Mouse (Mus musculus) forebrain, embryonic 12.5 days (tissue): ENCODE measurements around the gene Ubc. TPM values are rescaled to one million over a fixed set of nuclear protein-coding genes. Genes with fewer than 3 reads are reported as not detected.
"Not testable (repeated sequence)": the region's sequence is repeated elsewhere in the genome, so short reads cannot be mapped to it uniquely, and the experiment has no call there.

Experiments used
- ATAC-seq: fragments of 200-750 bp; cut with Nextera tagmentation; 2 replicates; pipeline ENCODE4 v1.8.0; 2017; ENCODE audit warnings: moderate TSS enrichment; ENCODE audit not compliant: low FRiP score
- H3K27ac ChIP-seq: fragments of 300-500 bp; sonication (generic); 2 replicates; pipeline ENCODE4 v1.5.1; 2016; ENCODE audit warnings: mild to moderate bottlenecking
- H3K27me3 ChIP-seq: fragments of 300-500 bp; sonication (generic); 2 replicates; pipeline ENCODE4 v1.6.1; 2016; ENCODE audit warnings: mild to moderate bottlenecking
- H3K36me3 ChIP-seq: fragments of 300-500 bp; sonication (generic); replicated peaks from 2 replicates; pipeline ENCODE4 v1.6.1; 2016; ENCODE audit warnings: mild to moderate bottlenecking
- H3K4me1 ChIP-seq: fragments of 300-500 bp; sonication (generic); 2 replicates; pipeline ENCODE4 v1.6.1; 2016
- H3K4me2 ChIP-seq: fragments of 300-500 bp; sonication (generic); 2 replicates; pipeline ENCODE4 v1.6.1; 2016; ENCODE audit warnings: mild to moderate bottlenecking, moderate library complexity
- H3K4me3 ChIP-seq: fragments of 300-500 bp; sonication (generic); replicated peaks from 2 replicates; pipeline ENCODE4 v1.5.1; 2016; ENCODE audit warnings: mild to moderate bottlenecking
- H3K9ac ChIP-seq: fragments of 300-500 bp; sonication (generic); 2 replicates; pipeline ENCODE4 v1.6.1; 2016; ENCODE audit warnings: mild to moderate bottlenecking
- H3K9me3 ChIP-seq: fragments of 300-500 bp; sonication (generic); 2 replicates; pipeline ENCODE4 v1.6.1; 2016
- WGBS: fragments of 180-500 bp; shearing (Covaris S2); methylation state at CpG from one replicate; pipeline ENCODE4 v1.1.7; 2016; 5-methylcytosine and 5-hydroxymethylcytosine counted together
- polyA plus RNA-seq: library from polyadenylated mRNA; unstranded; fragments of >200 nt; fragmentation: Nextera tagmentation; extraction: Ambion mirVana; gene quantifications from 2 replicates; pipeline ENCODE4 v1.2.1, GENCODE M21; 2016

Ubc gene
- polyA plus RNA-seq, 1 experiment from 2014 or later: 1,114 TPM

GRCm38 (mm10) chr5:125402476-125402875 is 12.5 kb upstream of the Ubc start:
- Histone ChIP-seq H3K27me3 (0 out of 2 replicates have a peak, but pooled peaks cover 3% of the 10 kb centered on the region), H3K4me2 (no peak overlapping the region), H3K27ac (no peak overlapping the region), H3K4me1 (peaks cover 10% of the 10 kb centered on the region), H3K9ac (no peak overlapping the region), H3K4me3 (no peak overlapping the region), H3K36me3 (no peaks in the 10 kb centered on the region), H3K9me3 (no peaks in the 10 kb centered on the region)
- 57% methylated on average over 10 of the region's 10 CpGs for WGBS
- no peak for ATAC-seq

DNA sequence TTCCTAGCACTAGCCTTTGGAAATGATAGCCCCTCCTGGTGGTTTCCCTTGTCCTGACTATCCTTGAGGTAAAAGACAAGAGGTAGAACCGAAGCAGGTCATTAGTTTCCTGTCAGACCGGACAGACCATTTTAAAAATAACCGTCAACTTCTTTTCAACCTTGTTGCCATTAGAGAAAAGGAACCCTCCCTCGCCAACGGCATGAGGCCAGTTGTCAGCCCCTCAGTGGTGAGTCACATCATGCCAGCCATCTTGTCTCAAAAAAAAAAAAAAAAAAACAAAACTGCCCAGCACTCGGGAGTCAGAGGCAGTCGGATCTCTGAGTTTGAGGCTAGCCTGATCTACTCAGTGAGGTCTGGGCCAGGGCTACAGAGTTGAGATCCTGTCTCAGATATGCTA is 10.9 kb upstream of the Ubc start:
- Histone ChIP-seq H3K27ac (no peak overlapping the region), H3K4me1 (no peaks in the 10 kb centered on the region), H3K4me2 (no peak overlapping the region), H3K9ac (no peak overlapping the region), H3K4me3 (no peak overlapping the region), H3K36me3 (no peaks in the 10 kb centered on the region), H3K9me3 (no peaks in the 10 kb centered on the region), H3K27me3 (0 out of 2 replicates have a peak, but pooled peaks cover 3% of the 10 kb centered on the region)
- no peak for ATAC-seq
- 73% methylated on average over 7 of the region's 7 CpGs for WGBS

- 0 out of 2 replicates have a peak, but pooled peaks cover 3% of the 10 kb centered on the region for H3K27me3 ChIP-seq
- H3K4me2 ChIP-seq: peak overlapping the region; percentile 50
- ATAC-seq: no peak
- peak overlapping the region; percentile 38 for H3K9ac ChIP-seq
- WGBS: 55% methylated on average over 3 of the region's 3 CpGs
- H3K9me3 ChIP-seq: no peaks in the 10 kb centered on the region
- peak overlapping the region; percentile 11; the same call in 1 of the 2 replicates for H3K4me3 ChIP-seq
- H3K27ac ChIP-seq: peak overlapping the region; percentile 98
- no peaks in the 10 kb centered on the region for H3K36me3 ChIP-seq
- peaks cover 28% of the 10 kb centered on the region for H3K4me1 ChIP-seq
These were observed 5.0 kb upstream of the Ubc start for GRCm38 (mm10) chr5:125395008-125395407.

GRCm38 (mm10) chr5:125393622-125394603 is 3.9 kb upstream of the Ubc start:
- Histone ChIP-seq H3K27me3 (0 out of 2 replicates have a peak, but pooled peaks cover 1% of the 10 kb centered on the region), H3K4me1 (peaks cover 28% of the 10 kb centered on the region), H3K27ac (peak overlapping the region; percentile 98), H3K4me2 (peak overlapping the region; percentile 50), H3K36me3 (no peaks in the 10 kb centered on the region), H3K9me3 (no peaks in the 10 kb centered on the region), H3K4me3 (peak overlapping the region; percentile 26), H3K9ac (peak overlapping the region; percentile 51)
- ATAC-seq: peak; percentile 78
- WGBS: 5% methylated on average over 23 of the region's 25 CpGs

- Histone ChIP-seq H3K9ac (peak overlapping the region; percentile 51), H3K36me3 (no peaks in the 10 kb centered on the region), H3K27ac (peak overlapping the region; percentile 98), H3K9me3 (no peaks in the 10 kb centered on the region), H3K27me3 (no peaks in the 10 kb centered on the region), H3K4me2 (peak overlapping the region; percentile 50), H3K4me1 (peaks cover 35% of the 10 kb centered on the region), H3K4me3 (peak overlapping the region; percentile 26)
- WGBS: under 1% methylated on average over 19 of the region's 20 CpGs
- ATAC-seq: peak; percentile 90
These were observed 3.1 kb upstream of the Ubc start for GRCm38 (mm10) chr5:125392977-125393621.

GRCm38 (mm10) chr5:125392618-125392976 is 2.6 kb upstream of the Ubc start:
- H3K4me1 ChIP-seq: peaks cover 36% of the 10 kb centered on the region
- H3K27ac ChIP-seq: peak overlapping the region; percentile 98
- peak overlapping the region; percentile 44; the same call in 1 of the 2 replicates for H3K9ac ChIP-seq
- WGBS: 55% methylated on average over 1 of the region's 1 CpGs
- H3K9me3 ChIP-seq: no peaks in the 10 kb centered on the region
- H3K4me2 ChIP-seq: peak overlapping the region; percentile 34
- no peak overlapping the region for H3K4me3 ChIP-seq
- no peak for ATAC-seq
- H3K36me3 ChIP-seq: no peaks in the 10 kb centered on the region
- no peaks in the 10 kb centered on the region for H3K27me3 ChIP-seq

DNA sequence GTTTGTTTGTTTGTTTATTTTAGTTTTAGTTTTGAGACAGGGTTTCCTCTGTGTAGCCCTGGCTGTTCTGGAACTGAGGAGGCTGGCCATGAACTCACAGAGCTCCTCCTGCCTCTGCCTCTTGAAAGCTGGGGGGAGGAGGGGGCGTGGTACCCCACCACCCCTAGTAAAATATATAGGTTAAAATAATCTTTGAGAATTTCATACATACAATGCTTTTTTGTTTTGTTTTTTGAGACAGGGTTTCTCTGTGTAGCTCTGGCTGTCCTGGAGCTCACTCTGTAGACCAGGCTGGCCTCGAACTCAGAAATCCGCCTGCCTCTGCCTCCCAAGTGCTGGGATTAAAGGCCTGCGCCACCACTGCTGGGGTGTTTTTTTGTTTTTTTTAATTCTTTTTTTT is 2.2 kb upstream of the Ubc start:
- not testable (repeated sequence) for H3K9ac ChIP-seq, H3K4me3 ChIP-seq, ATAC-seq, H3K27me3 ChIP-seq, H3K9me3 ChIP-seq, H3K4me2 ChIP-seq, H3K36me3 ChIP-seq
- 90% methylated on average over 4 of the region's 4 CpGs for WGBS
- H3K4me1 ChIP-seq: peaks cover 36% of the 10 kb centered on the region
- H3K27ac ChIP-seq: peak overlapping the region; percentile 98; the same call in 1 of the 2 replicates

GRCm38 (mm10) chr5:125391609-125392008 is 1.6 kb upstream of the Ubc start:
- no peak overlapping the region for H3K9ac ChIP-seq
- H3K4me3 ChIP-seq: no peak overlapping the region
- H3K36me3 ChIP-seq: no peaks in the 10 kb centered on the region; the same call in 1 of the 2 replicates
- no peak for ATAC-seq
- H3K4me1 ChIP-seq: peaks cover 36% of the 10 kb centered on the region
- WGBS: 90% methylated on average over 5 of the region's 5 CpGs
- no peak overlapping the region for H3K4me2 ChIP-seq
- no peaks in the 10 kb centered on the region for H3K27me3 ChIP-seq
- H3K27ac ChIP-seq: no peak overlapping the region
- H3K9me3 ChIP-seq: no peaks in the 10 kb centered on the region

DNA sequence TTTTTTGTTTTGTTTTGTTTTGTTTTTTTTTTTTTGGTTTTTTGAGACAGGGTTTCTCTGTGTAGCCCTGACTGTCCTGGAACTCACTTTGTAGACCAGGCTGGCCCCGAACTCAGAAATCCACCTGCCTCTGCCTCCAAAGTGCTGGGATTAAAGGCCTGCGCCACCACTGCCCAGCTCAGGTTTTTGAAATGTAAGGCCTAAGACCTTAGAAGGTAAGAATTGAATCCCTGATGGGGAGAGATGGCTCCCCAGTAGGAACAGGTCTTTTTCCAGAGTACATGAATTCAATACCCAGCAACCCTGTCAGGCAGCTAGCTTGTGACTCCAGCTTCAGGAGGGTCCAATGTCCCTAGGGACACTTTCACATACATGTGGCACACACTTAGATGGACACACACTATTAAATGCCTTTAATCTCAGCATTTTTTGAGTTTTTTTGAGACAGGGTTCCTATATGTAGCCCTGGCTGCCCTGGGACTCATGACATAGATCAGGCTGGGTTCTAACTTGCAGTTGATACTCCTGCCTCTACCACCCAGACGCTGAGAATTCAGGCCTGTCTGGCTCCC is 990 bp upstream of the Ubc start:
- WGBS: 97% methylated on average over 3 of the region's 3 CpGs
- Histone ChIP-seq H3K4me3 (no peak overlapping the region), H3K27me3 (no peaks in the 10 kb centered on the region), H3K9me3 (no peaks in the 10 kb centered on the region), H3K4me1 (peaks cover 37% of the 10 kb centered on the region), H3K4me2 (no peak overlapping the region), H3K36me3 (peaks cover under 1% of the 10 kb centered on the region), H3K27ac (0 out of 2 replicates have a peak overlapping the region, but pooled peaks have one; percentile 8), H3K9ac (no peak overlapping the region)
- no peak for ATAC-seq

DNA sequence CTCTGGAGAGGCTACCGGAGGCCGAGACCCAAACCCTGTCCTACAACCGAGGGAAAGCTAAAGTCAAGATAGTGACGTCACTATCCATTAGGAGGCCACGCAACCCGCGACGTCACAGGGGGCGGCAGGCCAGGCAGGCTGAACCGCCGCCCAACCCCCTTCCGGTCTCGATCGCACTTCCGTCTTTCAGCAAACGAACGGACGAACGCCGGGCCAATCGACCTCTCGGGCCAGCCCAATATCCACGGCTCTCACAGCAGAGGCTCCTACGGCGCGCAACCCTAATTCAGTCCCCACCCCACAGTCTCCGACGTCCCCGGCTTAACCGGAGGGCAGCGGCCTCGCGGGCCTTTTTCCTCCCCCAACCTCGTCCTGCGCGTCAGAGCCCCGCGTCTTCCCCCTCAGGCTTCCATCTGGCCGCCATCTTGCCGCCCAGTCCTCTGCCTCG is 847 bp downstream of the Ubc start, which contains the start of gene Gm10382:
Gm10382 (plus strand) TSS at position 192 of the 448 bp plus-strand sequence.
- Histone ChIP-seq H3K27ac (peak within 1 kb of the TSS; percentile 96), H3K36me3 (peaks cover 19% of the 10 kb centered on the region), H3K9ac (peak within 1 kb of the TSS; percentile 99), H3K27me3 (no peaks in the 10 kb centered on the region), H3K9me3 (no peaks in the 10 kb centered on the region), H3K4me1 (peaks cover 34% of the 10 kb centered on the region), H3K4me2 (peak within 1 kb of the TSS; percentile 98), H3K4me3 (peak within 1 kb of the TSS; percentile 99)
- ATAC-seq: peak; percentile 28; the same call in 1 of the 2 replicates
- under 1% methylated on average over 41 of the region's 41 CpGs for WGBS

- peaks cover 28% of the 10 kb centered on the region for H3K4me1 ChIP-seq
- 31% methylated on average over 13 of the region's 13 CpGs for WGBS
- peak overlapping the region; percentile 99 for H3K4me3 ChIP-seq
- H3K27ac ChIP-seq: no peak overlapping the region
- no peaks in the 10 kb centered on the region for H3K9me3 ChIP-seq
- H3K9ac ChIP-seq: peak overlapping the region; percentile 99
- no peaks in the 10 kb centered on the region for H3K27me3 ChIP-seq
- no peak for ATAC-seq
- H3K36me3 ChIP-seq: peaks cover 21% of the 10 kb centered on the region
- peak overlapping the region; percentile 98 for H3K4me2 ChIP-seq
These were observed 1.5 kb downstream of the Ubc start for GRCm38 (mm10) chr5:125388358-125389092.
